Mouse (Mus musculus) forelimb bud, embryonic 11.5 days (tissue): ENCODE data around the gene Rab34.

ENCODE experiments used
- DNase-seq: peaks from one replicate; pipeline ENCODE4 v3.0.0-alpha.2; 2012; ENCODE audit warnings: low read depth, low spot score

Gene Rab34

GRCm38 (mm10) chr11:78188331-78189233 lies at the start of gene Rab34:
Rab34 (plus strand) TSS chr11:78188430.
- peak; percentile 91 for DNase-seq

GRCm38 (mm10) chr11:78140665-78141064 lies 47.6 kb upstream of the Rab34 start:
- DNase-seq, result no peak

GRCm38 (mm10) chr11:78143520-78143919 lies 44.7 kb upstream of the Rab34 start:
- DNase-seq, result no peak

- no peak for DNase-seq
Observed at GRCm38 (mm10) chr11:78146168-78146567, 42.1 kb upstream of the Rab34 start.

- DNase-seq, result no peak
Observed at GRCm38 (mm10) chr11:78146707-78147543, 41.3 kb upstream of the Rab34 start.

- DNase-seq, result peak; percentile 52
Observed at GRCm38 (mm10) chr11:78151161-78151560, 37.1 kb upstream of the Rab34 start.

GRCm38 (mm10) chr11:78152299-78153231 lies 35.7 kb upstream of the Rab34 start:
- no peak for DNase-seq

- DNase-seq, result no peak
Observed at GRCm38 (mm10) chr11:78153778-78154177, 34.5 kb upstream of the Rab34 start.

- DNase-seq, result no peak
Observed at GRCm38 (mm10) chr11:78155674-78156073, 32.6 kb upstream of the Rab34 start.

GRCm38 (mm10) chr11:78156156-78156699 lies 32.0 kb upstream of the Rab34 start:
- no peak for DNase-seq

GRCm38 (mm10) chr11:78159096-78159495 lies 29.1 kb upstream of the Rab34 start:
- peak; percentile 91 for DNase-seq

GRCm38 (mm10) chr11:78159557-78159956 lies 28.7 kb upstream of the Rab34 start:
- DNase-seq, result no peak

- no peak for DNase-seq
Observed at GRCm38 (mm10) chr11:78160171-78160570, 28.1 kb upstream of the Rab34 start.

GRCm38 (mm10) chr11:78160675-78161074 lies 27.6 kb upstream of the Rab34 start:
- DNase-seq, result no peak

GRCm38 (mm10) chr11:78161169-78161568 lies 27.1 kb upstream of the Rab34 start:
- no peak for DNase-seq

GRCm38 (mm10) chr11:78161968-78162367 lies 26.3 kb upstream of the Rab34 start:
- no peak for DNase-seq

GRCm38 (mm10) chr11:78162504-78162903 lies 25.7 kb upstream of the Rab34 start:
- no peak for DNase-seq

GRCm38 (mm10) chr11:78163045-78163444 lies 25.2 kb upstream of the Rab34 start:
- no peak for DNase-seq

GRCm38 (mm10) chr11:78163681-78164603 lies 24.3 kb upstream of the Rab34 start:
- peak; percentile 88 for DNase-seq

GRCm38 (mm10) chr11:78164604-78164923 lies 23.7 kb upstream of the Rab34 start:
- DNase-seq, result no peak
